Mouse (Mus musculus) right cerebral cortex, adult 2 months (tissue): ENCODE results near the gene Med1.
"Not testable (repeated sequence)": the region's sequence is repeated elsewhere in the genome, so short reads cannot be mapped to it uniquely, and the experiment has no call there.

Experiments used
- DNase-seq, 2 experiments: peaks; one replicate each; pipeline ENCODE4 v3.0.0; 2021 to 2022; ENCODE audit warnings: low spot score in 2 of 2

Gene Med1

GRCm38 (mm10) chr11:98192901-98193805 lies at the start of gene Med1:
TSS of gene Med1 (minus strand) at chr11:98193293.
- peak; percentile 92 to 93 for DNase-seq

GRCm38 (mm10) chr11:98238995-98239394 lies 45.9 kb upstream of the Med1 start:
- no peak for DNase-seq

GRCm38 (mm10) chr11:98238416-98238815 lies 45.3 kb upstream of the Med1 start:
- no peak for DNase-seq

GRCm38 (mm10) chr11:98226349-98226748 lies 33.3 kb upstream of the Med1 start:
- no peak for DNase-seq

GRCm38 (mm10) chr11:98213311-98213710 lies 20.2 kb upstream of the Med1 start:
- no peak for DNase-seq

GRCm38 (mm10) chr11:98209661-98210060 lies 16.6 kb upstream of the Med1 start:
- not testable (repeated sequence) for DNase-seq

GRCm38 (mm10) chr11:98206281-98206680 lies 13.2 kb upstream of the Med1 start:
- DNase-seq: not testable (repeated sequence)

GRCm38 (mm10) chr11:98205463-98205862 lies 12.4 kb upstream of the Med1 start:
- DNase-seq: no peak

GRCm38 (mm10) chr11:98203931-98204421 lies 10.9 kb upstream of the Med1 start:
- peak in 1 of 2 experiments; percentile 8 for DNase-seq

GRCm38 (mm10) chr11:98203351-98203911 lies 10.3 kb upstream of the Med1 start:
- DNase-seq: peak; percentile 52 to 59

- DNase-seq: peak; percentile 93 to 97
Observed at GRCm38 (mm10) chr11:98202641-98203350, 9.7 kb upstream of the Med1 start, which contains the start of gene Cdk12. TSS of gene Cdk12 (plus strand) at chr11:98203059.

GRCm38 (mm10) chr11:98201791-98202640 lies 8.9 kb upstream of the Med1 start:
- peak; percentile 16 to 23 for DNase-seq

GRCm38 (mm10) chr11:98190820-98191219 lies 2.3 kb downstream of the Med1 start:
- DNase-seq: no peak

GRCm38 (mm10) chr11:98187640-98188395 lies 5.3 kb downstream of the Med1 start:
- no peak for DNase-seq

- DNase-seq: not testable (repeated sequence)
Observed at GRCm38 (mm10) chr11:98182149-98182548, 10.9 kb downstream of the Med1 start.

GRCm38 (mm10) chr11:98168400-98168799 lies 24.7 kb downstream of the Med1 start:
- no peak for DNase-seq

GRCm38 (mm10) chr11:98155094-98155493 lies 38.0 kb downstream of the Med1 start:
- no peak for DNase-seq

- DNase-seq: no peak
Observed at GRCm38 (mm10) chr11:98150625-98151156, 42.4 kb downstream of the Med1 start.

- peak; percentile 90 to 91 for DNase-seq
Observed at GRCm38 (mm10) chr11:98149786-98150624, 43.1 kb downstream of the Med1 start, which contains the start of gene Fbxl20. TSS of gene Fbxl20 (minus strand) at chr11:98150403.
